Mouse (Mus musculus): ENCODE data around the gene Trmt10c.
"Not testable (repeated sequence)": the region's sequence is repeated elsewhere in the genome, so short reads cannot be mapped to it uniquely, and the experiment has no call there.

The Trmt10c gene

GRCm38 (mm10) chr16:56048038-56048437, 10.4 kb upstream of the Trmt10c start, which contains the start of gene Senp7:
Gene Senp7 (plus strand): TSS chr16:56048338.
- DNase-seq (ENCODE audit: low read depth, low spot score), result not testable (repeated sequence)

- no peak for DNase-seq (ENCODE audit: low read depth, low spot score)
Measured at GRCm38 (mm10) chr16:56038090-56038489, 471 bp upstream of the Trmt10c start.

- peak; percentile 51 for DNase-seq (ENCODE audit: low read depth, low spot score)
Measured at GRCm38 (mm10) chr16:56036501-56036900, 1.1 kb downstream of the Trmt10c start.

GRCm38 (mm10) chr16:56034566-56034965, 3.1 kb downstream of the Trmt10c start:
- no peak for DNase-seq (ENCODE audit: low read depth, low spot score)

DNA sequence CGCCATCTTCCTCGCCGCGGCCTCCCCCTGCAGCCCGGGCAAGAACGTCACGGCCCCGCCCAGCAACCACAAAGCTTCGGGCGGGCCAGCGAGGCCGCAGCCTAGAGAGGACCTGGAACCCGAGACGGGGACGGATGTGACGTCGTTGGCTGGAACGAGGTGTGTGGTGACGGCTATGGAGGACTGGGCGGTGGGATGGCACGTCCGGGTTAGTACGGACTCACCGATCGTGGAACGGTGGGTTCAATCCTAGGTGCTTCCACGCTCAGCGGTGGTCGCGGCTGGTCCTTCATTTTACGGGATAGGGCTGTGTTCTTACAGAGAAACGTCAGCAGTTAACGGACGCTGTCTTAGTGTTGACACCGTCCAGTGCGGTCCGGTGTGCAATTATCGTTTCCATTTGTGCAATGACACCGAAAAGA, 7.9 kb downstream of the Trmt10c start, which contains the start of gene Pcnp:
Gene Pcnp (minus strand): TSS at position 79 of the 422 bp plus-strand sequence.
- peak; percentile 98 for DNase-seq (ENCODE audit: low read depth, low spot score)

GRCm38 (mm10) chr16:56028722-56029551, 8.7 kb downstream of the Trmt10c start:
- peak; percentile 61 for DNase-seq (ENCODE audit: low read depth, low spot score)

DNA sequence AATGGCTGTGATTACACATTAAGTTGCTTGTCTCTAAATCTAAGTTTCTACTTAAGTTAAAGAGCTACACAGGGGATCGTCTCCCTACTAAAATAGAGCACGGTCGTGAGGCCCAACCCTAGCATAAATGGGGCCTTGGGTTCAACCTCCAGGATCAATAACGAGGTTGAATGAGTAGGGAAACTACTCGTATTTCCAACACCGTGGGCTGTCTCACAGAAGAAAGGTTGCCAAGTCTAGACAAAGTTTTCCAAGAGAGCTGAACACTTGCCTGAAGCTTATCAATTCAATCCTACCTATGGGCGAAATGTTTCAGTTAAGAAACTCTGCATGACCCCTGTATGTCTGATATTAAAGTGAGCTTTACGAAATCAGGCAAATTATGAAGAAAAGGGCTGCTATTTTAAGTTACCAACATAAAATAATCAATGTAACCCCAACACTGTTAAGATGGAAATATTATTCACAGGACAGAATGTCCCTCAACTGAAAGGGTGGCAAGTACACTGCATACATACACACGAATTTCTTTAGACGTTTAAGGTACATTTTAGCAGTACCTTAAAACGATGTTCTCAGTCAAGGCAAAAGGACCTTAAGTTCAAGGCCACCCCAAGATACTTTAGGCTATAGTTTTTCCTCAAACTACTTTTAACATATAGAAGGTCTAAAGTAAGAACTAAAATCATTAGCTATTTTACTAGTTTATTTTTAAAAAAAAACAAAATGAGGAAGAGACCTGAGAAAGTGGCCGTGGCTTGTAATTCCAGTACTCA, 9.6 kb downstream of the Trmt10c start:
- DNase-seq (ENCODE audit: low read depth, low spot score), result no peak

DNA sequence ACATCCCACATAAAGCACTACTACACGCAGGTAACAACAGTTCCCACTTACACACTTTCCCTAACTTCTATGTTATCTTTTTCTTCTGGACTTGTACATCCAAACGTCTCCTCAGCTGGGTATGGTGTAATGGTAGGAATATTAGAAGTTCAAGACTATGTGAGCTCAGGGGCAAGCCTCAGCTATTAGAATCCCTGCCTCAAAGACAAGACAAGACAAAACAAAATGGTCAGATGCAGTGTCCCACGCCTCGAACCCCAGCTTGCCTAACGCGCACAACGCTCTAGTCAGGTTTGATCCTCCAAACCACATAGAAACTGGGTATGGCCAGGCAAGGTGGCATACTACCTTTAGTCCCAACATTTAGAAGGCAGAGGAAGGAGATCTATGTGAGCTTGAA, 18.0 kb downstream of the Trmt10c start:
- DNase-seq (ENCODE audit: low read depth, low spot score), result no peak

- DNase-seq (ENCODE audit: low read depth, low spot score), result no peak
Measured at GRCm38 (mm10) chr16:56014076-56014475, 23.5 kb downstream of the Trmt10c start.

GRCm38 (mm10) chr16:56012789-56013743, 24.6 kb downstream of the Trmt10c start:
- peak; percentile 68 for DNase-seq (ENCODE audit: low read depth, low spot score)

DNA sequence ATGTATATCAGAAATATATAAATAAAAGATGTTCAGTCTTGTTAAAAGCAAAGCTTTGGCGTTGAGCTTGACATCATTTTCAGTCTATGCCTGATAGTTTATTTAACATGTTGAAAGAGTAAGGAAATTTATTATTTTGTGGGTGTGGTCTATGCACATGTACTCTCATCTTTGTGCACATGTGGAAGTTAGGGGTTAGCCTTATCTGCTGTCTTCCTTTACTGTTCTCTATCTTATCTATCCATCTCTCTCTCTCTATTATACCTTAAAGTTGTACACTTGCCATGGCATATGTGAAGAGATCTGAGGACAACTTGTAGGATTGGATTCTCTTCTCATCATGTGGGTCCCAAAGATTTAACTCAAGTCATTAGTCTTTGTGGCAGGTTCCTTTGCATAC, 28.8 kb downstream of the Trmt10c start:
- no peak for DNase-seq (ENCODE audit: low read depth, low spot score)

- DNase-seq (ENCODE audit: low read depth, low spot score), result no peak
Measured at GRCm38 (mm10) chr16:56006798-56007197, 30.8 kb downstream of the Trmt10c start.

- DNase-seq (ENCODE audit: low read depth, low spot score), result no peak
Measured at GRCm38 (mm10) chr16:55994235-55994634, 43.4 kb downstream of the Trmt10c start.

- no peak for DNase-seq (ENCODE audit: low read depth, low spot score)
Measured at GRCm38 (mm10) chr16:55990311-55990710, 47.3 kb downstream of the Trmt10c start.

- no peak for DNase-seq (ENCODE audit: low read depth, low spot score)
Measured at GRCm38 (mm10) chr16:55986001-55986400, 51.6 kb downstream of the Trmt10c start.

Measured in ZHBTc4 (cell line).